Mouse (Mus musculus): ENCODE measurements around the gene Gm5134. TPM values are rescaled to one million over a fixed set of nuclear protein-coding genes. Genes with fewer than 3 reads are reported as not detected.
"Not testable (repeated sequence)": the region's sequence is repeated elsewhere in the genome, so short reads cannot be mapped to it uniquely, and the experiment has no call there.

Gm5134 gene
- polyA plus RNA-seq, 1 experiment from 2014 or later: 0.17 TPM

DNA sequence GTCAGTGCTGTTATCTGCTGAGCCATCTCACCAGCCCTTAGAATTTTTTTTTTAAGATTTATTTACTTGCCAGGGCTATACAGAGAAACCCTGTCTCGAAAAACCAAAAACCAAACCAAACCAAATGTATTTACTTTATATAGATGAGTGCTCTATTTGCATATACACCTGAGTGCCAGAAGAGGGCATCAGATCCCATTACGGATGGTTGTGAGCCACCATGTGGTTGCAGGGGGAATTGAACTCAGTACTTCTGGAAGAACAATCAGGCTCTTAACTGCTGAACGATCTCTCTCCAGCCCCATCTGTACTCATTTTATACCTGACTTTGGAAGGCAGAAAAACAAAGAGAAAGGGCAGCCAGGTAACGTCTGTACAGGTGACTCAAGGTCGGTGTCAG is 20.9 kb downstream of the Gm5134 start:
- no peak for DNase-seq (ENCODE audit: low spot score)
- Histone ChIP-seq H3K4me1 (ENCODE audit: control insufficient read depth, insufficient read depth, low read length) (no peaks in the 10 kb centered on the region), H3K9ac (ENCODE audit: low read depth, low read length) (no peak overlapping the region), H3K9me3 (ENCODE audit: control insufficient read depth, low read length) (no peaks in the 10 kb centered on the region), H3K4me3 (ENCODE audit: low read depth, low read length) (no peak overlapping the region), H3K36me3 (ENCODE audit: control insufficient read depth, insufficient read depth, low read length) (no peaks in the 10 kb centered on the region), H3K27ac (replicated peaks; ENCODE audit: low read depth, low read length) (no peak overlapping the region), H3K4me2 (ENCODE audit: low read depth, low read length) (no peak overlapping the region), H3K27me3 (replicated peaks; ENCODE audit: control insufficient read depth, insufficient read depth, low read length) (no peaks in the 10 kb centered on the region)
- 76% methylated on average over 5 of the region's 5 CpGs for WGBS
- no peak for ATAC-seq (ENCODE audit: low read depth)

DNA sequence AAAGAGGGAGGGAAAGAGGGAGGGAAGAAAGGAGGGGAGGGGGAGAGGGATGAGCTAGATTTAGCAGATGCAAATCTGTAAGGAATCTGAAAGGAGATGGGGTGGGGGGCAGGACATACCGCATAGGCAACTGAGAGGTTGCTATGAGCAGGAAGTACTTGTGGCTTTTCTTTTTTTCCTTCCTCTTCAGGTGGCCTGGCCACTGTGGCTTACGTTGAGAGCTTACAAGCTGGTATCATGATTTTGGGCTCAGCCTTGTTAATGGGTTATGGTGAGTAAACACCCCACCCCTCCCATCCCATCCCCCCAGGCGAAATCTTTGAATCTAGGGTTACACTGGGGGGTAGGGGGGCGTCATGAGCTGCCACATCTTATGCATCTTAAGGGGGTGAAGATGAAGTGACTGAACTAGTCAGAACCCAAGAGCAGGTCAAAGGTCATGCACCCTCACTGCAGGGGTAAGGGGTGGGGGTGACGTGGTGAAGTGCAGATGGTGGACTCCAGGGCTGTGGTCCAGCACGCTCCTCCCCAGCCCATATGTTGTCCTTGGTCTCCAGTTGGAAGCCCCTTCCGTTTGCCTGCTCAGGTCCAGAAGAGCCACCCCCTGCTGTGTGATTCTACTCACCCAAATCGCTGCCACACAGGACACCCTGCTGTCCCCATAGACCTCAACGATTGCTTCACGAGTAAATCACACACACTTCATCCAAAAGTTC is 24.0 kb downstream of the Gm5134 start:
- Histone ChIP-seq H3K9me3 (ENCODE audit: control insufficient read depth, low read length) (no peaks in the 10 kb centered on the region), H3K27me3 (replicated peaks; ENCODE audit: control insufficient read depth, insufficient read depth, low read length) (no peaks in the 10 kb centered on the region), H3K4me1 (ENCODE audit: control insufficient read depth, insufficient read depth, low read length) (no peaks in the 10 kb centered on the region), H3K4me2 (ENCODE audit: low read depth, low read length) (no peak overlapping the region), H3K9ac (ENCODE audit: low read depth, low read length) (no peak overlapping the region), H3K4me3 (ENCODE audit: low read depth, low read length) (no peak overlapping the region), H3K36me3 (ENCODE audit: control insufficient read depth, insufficient read depth, low read length) (no peaks in the 10 kb centered on the region), H3K27ac (replicated peaks; ENCODE audit: low read depth, low read length) (no peak overlapping the region)
- ATAC-seq (ENCODE audit: low read depth): no peak
- 45% methylated on average over 10 of the region's 10 CpGs for WGBS
- no peak for DNase-seq (ENCODE audit: low spot score)

DNA sequence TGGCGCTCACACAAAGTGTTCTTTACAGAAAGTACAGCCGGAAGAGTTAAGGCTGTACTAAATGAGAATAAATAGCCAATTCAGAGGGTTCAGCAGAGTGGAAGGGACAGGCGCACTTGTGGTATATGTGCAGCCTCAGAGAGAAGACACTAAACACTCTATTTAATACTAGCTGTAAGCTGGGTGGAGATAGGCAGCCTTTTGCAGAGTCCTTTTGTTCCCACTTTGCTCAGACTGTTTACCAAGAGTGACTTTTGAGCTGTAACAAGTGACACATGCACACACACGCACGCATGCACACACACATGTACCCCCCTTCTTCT is 24.5 kb downstream of the Gm5134 start:
- no peak overlapping the region for H3K4me3 ChIP-seq (ENCODE audit: low read depth, low read length)
- H3K36me3 ChIP-seq (ENCODE audit: control insufficient read depth, insufficient read depth, low read length): no peaks in the 10 kb centered on the region
- WGBS: 89% methylated on average over 5 of the region's 5 CpGs
- no peak overlapping the region for H3K27ac ChIP-seq (replicated peaks; ENCODE audit: low read depth, low read length)
- no peaks in the 10 kb centered on the region for H3K9me3 ChIP-seq (ENCODE audit: control insufficient read depth, low read length)
- no peak overlapping the region for H3K4me2 ChIP-seq (ENCODE audit: low read depth, low read length)
- no peaks in the 10 kb centered on the region for H3K27me3 ChIP-seq (replicated peaks; ENCODE audit: control insufficient read depth, insufficient read depth, low read length)
- ATAC-seq (ENCODE audit: low read depth): no peak
- DNase-seq (ENCODE audit: low spot score): no peak
- H3K4me1 ChIP-seq (ENCODE audit: control insufficient read depth, insufficient read depth, low read length): no peaks in the 10 kb centered on the region
- no peak overlapping the region for H3K9ac ChIP-seq (ENCODE audit: low read depth, low read length)

DNA sequence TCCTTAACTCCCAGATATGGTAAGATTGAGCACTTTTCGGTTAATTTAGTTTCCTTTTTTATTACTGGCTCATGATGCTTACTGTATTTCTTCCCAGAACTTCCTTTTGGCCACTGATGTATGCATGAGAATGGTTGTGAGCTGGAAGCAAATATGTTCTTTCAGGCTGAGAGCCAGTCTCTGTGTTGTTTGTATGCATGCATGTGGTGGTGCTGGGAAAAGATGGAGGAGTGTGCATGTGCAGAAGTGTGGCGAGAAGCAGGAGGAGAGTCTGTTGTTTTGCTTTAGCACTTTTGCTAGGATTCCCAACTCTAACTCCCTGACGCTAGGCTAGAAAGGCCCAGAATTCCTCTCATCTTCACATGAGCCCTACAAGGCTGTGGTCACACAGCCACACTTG is 25.1 kb downstream of the Gm5134 start:
- ATAC-seq (ENCODE audit: low read depth): no peak
- WGBS: 85% methylated on average over 3 of the region's 3 CpGs

DNA sequence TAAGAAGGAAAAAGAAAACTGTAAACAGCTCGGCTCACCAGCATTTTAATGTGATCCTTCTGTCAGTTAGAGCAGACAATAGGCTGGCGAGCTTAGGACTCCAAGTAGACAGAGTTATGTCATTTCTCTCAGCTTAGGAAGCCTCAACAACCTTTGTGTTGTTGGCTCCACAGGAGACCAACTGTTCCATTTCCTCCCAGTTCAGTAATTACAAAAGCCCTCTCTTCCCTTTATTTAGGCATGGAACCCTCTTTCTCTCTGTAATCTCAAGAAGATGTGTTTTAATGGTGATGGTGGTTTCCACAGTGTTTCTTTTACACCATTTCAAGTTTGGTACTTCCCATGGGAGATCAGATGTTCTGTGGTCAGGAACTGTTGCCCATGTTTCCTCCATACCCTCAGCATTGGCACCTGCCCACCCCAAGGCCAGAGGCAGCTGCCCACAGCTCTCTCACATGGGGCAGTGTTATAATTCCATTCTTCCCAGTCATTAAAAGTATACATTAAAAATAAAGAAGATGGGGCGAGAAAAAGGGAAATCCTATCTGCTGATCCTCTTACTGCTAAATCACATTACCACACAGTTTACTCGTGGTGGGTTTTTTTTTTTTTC is 36.2 kb downstream of the Gm5134 start:
- DNase-seq (ENCODE audit: low spot score): no peak
- Histone ChIP-seq H3K4me3 (ENCODE audit: low read depth, low read length) (no peak overlapping the region), H3K27me3 (replicated peaks; ENCODE audit: control insufficient read depth, insufficient read depth, low read length) (no peaks in the 10 kb centered on the region), H3K9me3 (ENCODE audit: control insufficient read depth, low read length) (no peaks in the 10 kb centered on the region), H3K27ac (replicated peaks; ENCODE audit: low read depth, low read length) (no peak overlapping the region), H3K9ac (ENCODE audit: low read depth, low read length) (no peak overlapping the region), H3K4me2 (ENCODE audit: low read depth, low read length) (no peak overlapping the region), H3K36me3 (ENCODE audit: control insufficient read depth, insufficient read depth, low read length) (no peaks in the 10 kb centered on the region), H3K4me1 (ENCODE audit: control insufficient read depth, insufficient read depth, low read length) (no peaks in the 10 kb centered on the region)
- WGBS: 62% methylated on average over 4 of the region's 4 CpGs
- no peak for ATAC-seq (ENCODE audit: low read depth)

More for the DNA sequence above, 25.1 kb downstream of the Gm5134 start:
- no peak for DNase-seq (ENCODE audit: low spot score)
- Histone ChIP-seq H3K36me3 (ENCODE audit: control insufficient read depth, insufficient read depth, low read length) (no peaks in the 10 kb centered on the region), H3K4me2 (ENCODE audit: low read depth, low read length) (no peak overlapping the region), H3K4me1 (ENCODE audit: control insufficient read depth, insufficient read depth, low read length) (no peaks in the 10 kb centered on the region), H3K27ac (replicated peaks; ENCODE audit: low read depth, low read length) (no peak overlapping the region), H3K27me3 (replicated peaks; ENCODE audit: control insufficient read depth, insufficient read depth, low read length) (no peaks in the 10 kb centered on the region), H3K9me3 (ENCODE audit: control insufficient read depth, low read length) (no peaks in the 10 kb centered on the region), H3K4me3 (ENCODE audit: low read depth, low read length) (no peak overlapping the region), H3K9ac (ENCODE audit: low read depth, low read length) (no peak overlapping the region)

DNA sequence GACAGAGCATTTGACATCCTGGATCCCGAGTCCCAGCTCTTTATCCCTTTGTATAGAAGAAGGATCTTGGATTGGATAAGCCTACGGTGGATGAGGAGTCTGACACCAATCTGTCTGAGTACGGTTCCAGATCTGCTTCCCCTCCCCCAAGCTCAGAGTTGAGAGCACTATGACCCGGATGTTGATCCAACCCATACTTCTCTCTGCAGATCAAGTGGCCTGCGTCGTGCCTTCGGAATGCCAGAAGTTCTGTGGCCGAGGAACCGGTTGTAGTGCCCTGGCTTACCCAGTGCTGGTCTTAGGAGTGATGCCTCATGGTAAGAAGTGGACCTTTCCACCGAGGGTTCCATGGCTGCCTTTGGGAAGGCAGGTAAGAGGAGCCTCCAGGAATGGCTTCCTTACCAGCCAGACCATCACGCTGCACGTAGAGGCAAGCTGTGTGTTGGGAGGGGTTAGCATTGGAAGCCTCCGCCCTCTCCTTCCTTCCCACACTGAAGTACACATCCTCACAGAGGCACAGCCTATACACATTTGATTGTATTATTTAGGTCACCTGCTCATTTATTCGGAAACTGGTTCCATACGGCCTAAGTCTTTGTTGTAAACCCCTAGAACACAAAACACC is 39.4 kb downstream of the Gm5134 start:
- H3K9me3 ChIP-seq (ENCODE audit: control insufficient read depth, low read length): no peaks in the 10 kb centered on the region
- H3K27ac ChIP-seq (replicated peaks; ENCODE audit: low read depth, low read length): no peak overlapping the region
- WGBS: 84% methylated on average over 15 of the region's 15 CpGs
- no peaks in the 10 kb centered on the region for H3K36me3 ChIP-seq (ENCODE audit: control insufficient read depth, insufficient read depth, low read length)
- H3K27me3 ChIP-seq (replicated peaks; ENCODE audit: control insufficient read depth, insufficient read depth, low read length): no peaks in the 10 kb centered on the region
- H3K9ac ChIP-seq (ENCODE audit: low read depth, low read length): no peak overlapping the region
- no peak overlapping the region for H3K4me2 ChIP-seq (ENCODE audit: low read depth, low read length)
- H3K4me3 ChIP-seq (ENCODE audit: low read depth, low read length): no peak overlapping the region
- ATAC-seq (ENCODE audit: low read depth) (no peak), DNase-seq (ENCODE audit: low spot score) (no peak)
- no peaks in the 10 kb centered on the region for H3K4me1 ChIP-seq (ENCODE audit: control insufficient read depth, insufficient read depth, low read length)

DNA sequence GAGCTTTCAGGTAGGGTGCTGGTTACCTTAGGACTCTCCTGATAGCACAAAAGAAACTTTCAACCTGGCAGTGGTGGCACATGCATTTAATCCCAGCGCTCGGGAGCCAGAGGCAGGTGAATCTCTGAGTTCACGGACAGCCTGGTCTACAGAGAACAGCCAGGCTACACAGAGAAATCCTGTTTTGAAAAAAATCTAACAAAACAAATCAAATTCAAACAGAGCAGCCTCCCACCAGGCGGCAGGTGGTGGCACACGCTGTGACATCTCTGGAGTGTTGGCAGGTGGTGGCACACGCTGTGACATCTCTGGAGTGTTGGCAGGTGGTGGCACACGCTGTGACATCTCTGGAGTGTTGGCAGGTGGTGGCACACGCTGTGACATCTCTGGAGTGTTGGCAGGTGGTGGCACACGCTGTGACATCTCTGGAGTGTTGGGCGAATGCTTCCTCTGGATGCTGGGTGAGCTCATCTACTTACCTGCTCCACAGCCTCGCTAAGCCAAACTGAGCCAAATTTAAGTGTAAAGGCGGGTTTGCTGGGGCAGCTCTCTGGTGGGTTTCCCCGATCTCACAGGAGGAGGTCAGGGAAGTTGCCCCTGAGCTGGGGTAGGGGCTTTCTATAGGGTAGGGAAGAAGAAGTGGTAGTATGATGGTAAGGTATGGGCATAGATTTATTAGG is 40.4 kb downstream of the Gm5134 start:
- H3K36me3 ChIP-seq (ENCODE audit: control insufficient read depth, insufficient read depth, low read length); H3K9me3 ChIP-seq (ENCODE audit: control insufficient read depth, low read length); H3K4me1 ChIP-seq (ENCODE audit: control insufficient read depth, insufficient read depth, low read length); H3K27me3 ChIP-seq (replicated peaks; ENCODE audit: control insufficient read depth, insufficient read depth, low read length); DNase-seq (ENCODE audit: low spot score); H3K4me3 ChIP-seq (ENCODE audit: low read depth, low read length); H3K9ac ChIP-seq (ENCODE audit: low read depth, low read length); H3K4me2 ChIP-seq (ENCODE audit: low read depth, low read length); H3K27ac ChIP-seq (replicated peaks; ENCODE audit: low read depth, low read length); ATAC-seq (ENCODE audit: low read depth): not testable (repeated sequence)
- 77% methylated on average over 11 of the region's 13 CpGs for WGBS

DNA sequence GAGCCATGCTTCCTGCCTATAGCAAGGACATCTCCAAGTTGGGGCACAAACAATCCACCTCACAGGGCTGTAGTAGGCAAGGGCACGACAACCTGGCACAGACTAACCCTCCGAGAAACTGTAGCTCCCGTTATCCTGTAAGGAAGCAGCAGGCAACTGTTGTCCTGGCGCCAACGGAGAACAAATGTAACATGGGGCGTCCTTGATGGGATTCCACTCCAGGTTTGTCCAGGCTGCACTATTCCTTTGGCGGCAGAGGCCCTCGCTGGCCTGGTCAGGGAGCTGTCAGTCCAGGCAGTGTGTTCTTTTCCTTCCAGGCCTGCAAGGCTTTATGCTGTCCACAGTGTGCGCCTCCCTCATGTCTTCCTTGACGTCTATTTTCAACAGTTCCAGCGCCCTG is 41.1 kb downstream of the Gm5134 start:
- Histone ChIP-seq H3K4me2 (ENCODE audit: low read depth, low read length) (no peak overlapping the region), H3K4me3 (ENCODE audit: low read depth, low read length) (no peak overlapping the region), H3K27ac (replicated peaks; ENCODE audit: low read depth, low read length) (no peak overlapping the region), H3K36me3 (ENCODE audit: control insufficient read depth, insufficient read depth, low read length) (no peaks in the 10 kb centered on the region), H3K9ac (ENCODE audit: low read depth, low read length) (no peak overlapping the region), H3K9me3 (ENCODE audit: control insufficient read depth, low read length) (no peaks in the 10 kb centered on the region), H3K4me1 (ENCODE audit: control insufficient read depth, insufficient read depth, low read length) (no peaks in the 10 kb centered on the region), H3K27me3 (replicated peaks; ENCODE audit: control insufficient read depth, insufficient read depth, low read length) (no peaks in the 10 kb centered on the region)
- WGBS: 84% methylated on average over 11 of the region's 11 CpGs
- no peak for ATAC-seq (ENCODE audit: low read depth)
- no peak for DNase-seq (ENCODE audit: low spot score)

All from embryonic facial prominence, embryonic 14.5 days (tissue).